Mouse (Mus musculus) ES-E14 (cell line): ENCODE results near the gene Tgfbi.

ENCODE experiments used
- CHD2 ChIP-seq: IDR thresholded peaks from 2 replicates; pipeline ENCODE4 v1.6.1; 2014; ENCODE audit warnings: mild to moderate bottlenecking, low read depth, low read length, inconsistent platforms
- HCFC1 ChIP-seq: IDR thresholded peaks from 2 replicates; pipeline ENCODE4 v1.6.1; 2012; ENCODE audit warnings: low read length, inconsistent platforms, borderline replicate concordance; ENCODE audit not compliant: insufficient read depth
- ZNF384 ChIP-seq: IDR thresholded peaks from 2 replicates; pipeline ENCODE4 v1.6.1; 2012; ENCODE audit warnings: low read depth, low read length, inconsistent platforms

- TF ChIP-seq HCFC1 (no peak), ZNF384 (no peak), CHD2 (no peak)
Measured at GRCm38 (mm10) chr13:56561129-56561528, 48.2 kb upstream of the Tgfbi start.
